In genomic region chr7:5108272-5108671, GRCm38 (mm10) we compare ENCODE assay signal across 38 mouse cellular contexts. TPM values are rescaled to one million over a fixed set of nuclear protein-coding genes. Genes with fewer than 3 reads are reported as not detected.
"Had no signal": no experiment of that assay in that cellular context is flagged by ENCODE, and none has a peak within 500 bp of the region (broad histone marks: within the 10 kb centered on the region; RNA-seq: fewer than 3 reads in every experiment).

No protein-coding gene starts in this region.

- H3K9me3 ChIP-seq: heart, embryonic 10.5 days; hindbrain, embryonic 12.5 days; limb, embryonic 10.5 days; liver, embryonic 13.5 days; liver, embryonic 15.5 days had no signal

- ATAC-seq: hindbrain, embryonic 16.5 days; inflammation-experienced regulatory T-cells, adult 6 months; intestine, postnatal 0 days had no signal

- H3K4me3 ChIP-seq: gastrocnemius, adult 2 months; heart, adult 2 months; heart, embryonic 10.5 days; hindbrain, embryonic 10.5 days; hindbrain, embryonic 12.5 days; layer of hippocampus, adult 2 months; left cerebral cortex, adult 2 months; limb, embryonic 10.5 days; limb, embryonic 12.5 days; liver, embryonic 13.5 days; liver, embryonic 15.5 days had no signal

- H3K9ac ChIP-seq: hindbrain, embryonic 12.5 days; hindbrain, embryonic 14.5 days; limb, embryonic 12.5 days; liver, embryonic 13.5 days; liver, embryonic 15.5 days had no signal

- H3K4me1 ChIP-seq: heart, embryonic 10.5 days; hindbrain, embryonic 10.5 days; hindbrain, embryonic 12.5 days; limb, embryonic 10.5 days; limb, embryonic 12.5 days; liver, embryonic 13.5 days; liver, embryonic 15.5 days had no signal

- H3K27me3 ChIP-seq: hindbrain, embryonic 12.5 days; limb, embryonic 12.5 days; liver, embryonic 13.5 days; liver, embryonic 15.5 days had no signal

- H3K36me3 ChIP-seq: heart, embryonic 10.5 days; hindbrain, embryonic 10.5 days; hindbrain, embryonic 12.5 days; limb, embryonic 10.5 days; limb, embryonic 12.5 days; liver, embryonic 13.5 days; liver, embryonic 15.5 days had no signal

- H3K4me2 ChIP-seq: hindbrain, embryonic 12.5 days; hindbrain, embryonic 14.5 days; limb, embryonic 12.5 days; liver, embryonic 11.5 days; liver, embryonic 13.5 days; liver, embryonic 15.5 days had no signal

- DNase-seq: gastrocnemius, adult 2 months; gastrocnemius, postnatal 10 days; gastrocnemius, postnatal 25 days; heart, adult 2 months; heart, postnatal 14 days; heart, postnatal 36 days; kidney, adult 18-20 months; kidney, adult 8-10 months; kidney, postnatal 10 days; kidney, postnatal 25 days; kidney, postnatal 4 days; liver; liver, embryonic 13.5 days had no signal

- H3K27ac ChIP-seq: gastrocnemius, adult 2 months; heart, adult 2 months; heart, embryonic 10.5 days; hindbrain, embryonic 10.5 days; hindbrain, embryonic 12.5 days; hindbrain, embryonic 14.5 days; layer of hippocampus, adult 2 months; left cerebral cortex, adult 2 months; limb, embryonic 10.5 days; limb, embryonic 12.5 days; liver, embryonic 13.5 days; liver, embryonic 15.5 days had no signal

RNA-seq across cellular contexts. Expression of gene Rfpl4, which starts 8.5 kb away (rescaled TPM):
- total RNA-seq: gastrocnemius, adult 2 months; gastrocnemius, postnatal 10 days; gastrocnemius, postnatal 25 days; gastrocnemius, postnatal 4 days; granulocyte monocyte progenitor cell, adult 5-6 weeks; heart, adult 2 months; heart, postnatal 14 days; heart, postnatal 36 days; layer of hippocampus, adult 2 months; layer of hippocampus, postnatal 10 days; layer of hippocampus, postnatal 25 days; left cerebral cortex, adult 2 months; left cerebral cortex, postnatal 14 days; left cerebral cortex, postnatal 36 days had no signal
- polyA plus RNA-seq: frontal cortex, adult 2 months; heart, adult 2 months; heart, embryonic 10.5 days; heart, embryonic 14.5 days; heart, embryonic 16.5 days; hindbrain, embryonic 10.5 days; hindbrain, embryonic 12.5 days; hindbrain, embryonic 14.5 days; hindbrain, embryonic 16.5 days; inflammation-experienced regulatory T-cells, adult 6 months; intestine, postnatal 0 days; kidney, embryonic 14.5 days; kidney, embryonic 16.5 days; limb, embryonic 10.5 days; limb, embryonic 12.5 days; limb, embryonic 14.5 days; liver, embryonic 11.5 days; liver, embryonic 13.5 days; liver, embryonic 15.5 days had no signal

RNA-seq across cellular contexts. Expression of gene Rasl2-9, which starts 17.5 kb away (rescaled TPM):
- total RNA-seq: granulocyte monocyte progenitor cell, adult 5-6 weeks; layer of hippocampus, postnatal 10 days had no signal

RNA-seq across cellular contexts. Expression of gene Vmn1r55, which starts 41.2 kb away (rescaled TPM):
- total RNA-seq: gastrocnemius, adult 2 months; gastrocnemius, postnatal 10 days; gastrocnemius, postnatal 25 days; gastrocnemius, postnatal 4 days; granulocyte monocyte progenitor cell, adult 5-6 weeks; heart, adult 2 months; heart, postnatal 14 days; heart, postnatal 36 days; layer of hippocampus, adult 2 months; layer of hippocampus, postnatal 10 days; layer of hippocampus, postnatal 25 days; left cerebral cortex, adult 2 months; left cerebral cortex, postnatal 14 days; left cerebral cortex, postnatal 36 days had no signal
- polyA plus RNA-seq: frontal cortex, adult 2 months; heart, adult 2 months; heart, embryonic 10.5 days; hindbrain, embryonic 10.5 days; hindbrain, embryonic 12.5 days; hindbrain, embryonic 16.5 days; intestine, postnatal 0 days; kidney, embryonic 14.5 days; kidney, embryonic 16.5 days; limb, embryonic 12.5 days; limb, embryonic 14.5 days; liver, embryonic 11.5 days; liver, embryonic 13.5 days; liver, embryonic 15.5 days had no signal
